Mouse (Mus musculus) midbrain, postnatal 0 days (tissue): ENCODE measurements at regions not wholly inside any gene's neighbourhood (a gene's known extent, or its start where the extent isn't known, plus 50 kb on each side); places are given as distances from the start of the nearest gene placed in this dataset.

ENCODE experiments used
- ATAC-seq: fragments of 200-750 bp; cut with Nextera tagmentation; 2 replicates; pipeline ENCODE4 v1.8.0; 2017; ENCODE audit warnings: moderate number of reproducible peaks, mild to moderate bottlenecking, moderate TSS enrichment, moderate library complexity; ENCODE audit not compliant: low FRiP score
- DNase-seq: peaks from one replicate; pipeline ENCODE4 v3.0.0-alpha.2; 2015; ENCODE audit warnings: low spot score
- H3K27ac ChIP-seq: fragments of 300-500 bp; sonication (generic); 2 replicates; pipeline ENCODE4 v1.5.1; 2014; ENCODE audit warnings: low read depth, mild to moderate bottlenecking, low read length, mixed read lengths
- H3K27me3 ChIP-seq: fragments of 300-500 bp; sonication (generic); 2 replicates; pipeline ENCODE4 v1.6.1; 2014; ENCODE audit warnings: low read length, control low read depth, mixed read lengths; ENCODE audit not compliant: insufficient read depth
- H3K36me3 ChIP-seq: fragments of 300-500 bp; sonication (generic); 2 replicates; pipeline ENCODE4 v1.6.1; 2014; ENCODE audit warnings: low read length, control low read depth, mixed read lengths; ENCODE audit not compliant: insufficient read depth
- H3K4me1 ChIP-seq: fragments of 300-500 bp; sonication (generic); 2 replicates; pipeline ENCODE4 v1.6.1; 2014; ENCODE audit warnings: mild to moderate bottlenecking, control low read depth, antibody characterized with exemption, low read length, mixed read lengths; ENCODE audit not compliant: insufficient read depth
- H3K4me2 ChIP-seq: fragments of 300-500 bp; sonication (generic); 2 replicates; pipeline ENCODE4 v1.6.1; 2014; ENCODE audit warnings: low read depth, mild to moderate bottlenecking, low read length, mixed read lengths; ENCODE audit not compliant: poor library complexity, severe bottlenecking
- H3K4me3 ChIP-seq: fragments of 300-500 bp; sonication (generic); 2 replicates; pipeline ENCODE4 v1.5.1; 2014; ENCODE audit warnings: low read depth, mild to moderate bottlenecking, low read length, moderate library complexity
- H3K9ac ChIP-seq: fragments of 300-500 bp; sonication (generic); replicated peaks from 2 replicates; pipeline ENCODE4 v1.6.1; 2014; ENCODE audit warnings: mild to moderate bottlenecking, low read length, moderate library complexity, mixed read lengths; ENCODE audit not compliant: poor library complexity, severe bottlenecking
- H3K9me3 ChIP-seq: fragments of 300-500 bp; sonication (generic); 2 replicates; pipeline ENCODE4 v1.6.1; 2016; ENCODE audit warnings: low read length, control low read depth
- CTCF ChIP-seq: IDR thresholded peaks from 2 replicates; pipeline ENCODE4 v1.5.1; 2016; ENCODE audit warnings: antibody characterized with exemption, mild to moderate bottlenecking
- WGBS: fragments of 180-500 bp; shearing (Covaris S2); extraction: QIAGEN DNeasy Blood & Tissue Kit; methylation state at CpG from one replicate; pipeline ENCODE4 v1.1.7; 2014; 5-methylcytosine and 5-hydroxymethylcytosine counted together

DNA sequence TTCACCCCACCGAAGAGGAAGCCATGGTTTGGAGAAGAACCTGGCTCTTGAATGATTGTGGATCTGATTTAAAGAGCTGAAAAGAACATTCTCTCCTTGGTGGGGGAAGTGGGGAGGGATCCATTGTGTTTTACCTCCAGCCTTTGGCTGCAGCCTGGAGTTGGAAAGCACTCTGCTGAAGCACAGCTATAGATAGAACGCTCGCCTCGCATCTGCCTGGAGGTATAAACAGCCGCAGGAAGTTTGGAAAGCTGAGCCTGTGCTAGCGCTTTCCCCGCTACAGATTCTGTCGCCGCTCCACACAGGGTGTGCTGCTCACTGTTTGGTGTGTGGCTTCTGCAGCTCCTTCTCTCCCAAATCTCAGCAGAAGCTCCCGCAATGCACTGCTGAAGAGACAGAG is 108.2 kb downstream of the Pdgfra start:
- ATAC-seq = no peak
- DNase-seq = no peak
- WGBS = 80% methylated on average over 10 of the region's 10 CpGs

GRCm38 (mm10) chr5:75266111-75266676 is 114.1 kb downstream of the Pdgfra start:
- Histone ChIP-seq H3K4me3 (no peak overlapping the region), H3K9ac (no peak overlapping the region), H3K27ac (no peak overlapping the region), H3K4me1 (no peaks in the 10 kb centered on the region), H3K36me3 (no peaks in the 10 kb centered on the region), H3K27me3 (no peaks in the 10 kb centered on the region), H3K9me3 (no peaks in the 10 kb centered on the region), H3K4me2 (no peak overlapping the region)
- TF ChIP-seq CTCF = peak; percentile 20; the same call in 1 of the 2 replicates
- DNase-seq (no peak), ATAC-seq (no peak)
- 46% methylated on average over 7 of the region's 7 CpGs for WGBS

More for the DNA sequence above, 108.2 kb downstream of the Pdgfra start:
- no peaks in the 10 kb centered on the region for H3K27me3 ChIP-seq
- H3K9ac ChIP-seq = no peak overlapping the region
- H3K4me3 ChIP-seq = no peak overlapping the region
- H3K4me2 ChIP-seq = no peak overlapping the region
- H3K4me1 ChIP-seq = no peaks in the 10 kb centered on the region
- H3K27ac ChIP-seq = no peak overlapping the region
- no peaks in the 10 kb centered on the region for H3K36me3 ChIP-seq
- no peak for TF ChIP-seq CTCF
- H3K9me3 ChIP-seq = no peaks in the 10 kb centered on the region

- H3K9me3 ChIP-seq = no peaks in the 10 kb centered on the region
- no peak for TF ChIP-seq CTCF
- H3K9ac ChIP-seq = no peak overlapping the region
- no peak for DNase-seq
- no peak overlapping the region for H3K27ac ChIP-seq
- no peaks in the 10 kb centered on the region for H3K27me3 ChIP-seq
- ATAC-seq = no peak
- 78% methylated on average over 4 of the region's 4 CpGs for WGBS
- no peak overlapping the region for H3K4me2 ChIP-seq
- no peaks in the 10 kb centered on the region for H3K36me3 ChIP-seq
- no peak overlapping the region for H3K4me3 ChIP-seq
- H3K4me1 ChIP-seq = no peaks in the 10 kb centered on the region
These were observed 114.8 kb downstream of the Pdgfra start for GRCm38 (mm10) chr5:75266871-75267270.

GRCm38 (mm10) chr5:75267766-75268165 is 115.7 kb downstream of the Pdgfra start:
- Histone ChIP-seq H3K9ac (no peak overlapping the region), H3K4me2 (no peak overlapping the region), H3K27ac (no peak overlapping the region), H3K4me3 (no peak overlapping the region), H3K4me1 (no peaks in the 10 kb centered on the region), H3K9me3 (no peaks in the 10 kb centered on the region), H3K27me3 (no peaks in the 10 kb centered on the region), H3K36me3 (no peaks in the 10 kb centered on the region)
- DNase-seq (no peak), ATAC-seq (no peak)
- 89% methylated on average over 3 of the region's 3 CpGs for WGBS
- no peak for TF ChIP-seq CTCF

DNA sequence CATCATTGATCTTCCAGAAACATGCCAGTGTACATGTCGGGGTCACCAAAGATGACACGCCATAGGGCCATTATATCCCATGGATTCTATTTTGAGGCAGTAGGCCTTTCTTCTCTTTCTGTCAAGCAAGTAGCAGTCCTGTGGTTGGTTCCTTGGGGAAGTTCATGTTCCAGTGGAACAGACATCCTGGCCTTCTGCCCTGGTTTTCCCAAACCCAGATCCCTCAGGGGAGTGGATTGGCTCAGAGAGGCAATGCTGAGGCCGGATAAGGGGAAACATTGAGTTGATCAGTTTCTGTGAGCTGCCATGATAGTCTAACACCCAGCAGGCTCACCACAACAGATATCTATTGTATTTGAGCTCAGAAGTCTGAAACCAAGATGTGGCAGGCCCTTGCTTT is 125.9 kb downstream of the Pdgfra start:
- H3K9me3 ChIP-seq = no peaks in the 10 kb centered on the region
- no peak overlapping the region for H3K4me2 ChIP-seq
- no peaks in the 10 kb centered on the region for H3K4me1 ChIP-seq
- H3K27ac ChIP-seq = no peak overlapping the region
- ATAC-seq (no peak), DNase-seq (no peak)
- no peak for TF ChIP-seq CTCF
- H3K27me3 ChIP-seq = no peaks in the 10 kb centered on the region
- WGBS = 95% methylated on average over 3 of the region's 3 CpGs
- no peaks in the 10 kb centered on the region for H3K36me3 ChIP-seq
- H3K9ac ChIP-seq = no peak overlapping the region
- H3K4me3 ChIP-seq = no peak overlapping the region

DNA sequence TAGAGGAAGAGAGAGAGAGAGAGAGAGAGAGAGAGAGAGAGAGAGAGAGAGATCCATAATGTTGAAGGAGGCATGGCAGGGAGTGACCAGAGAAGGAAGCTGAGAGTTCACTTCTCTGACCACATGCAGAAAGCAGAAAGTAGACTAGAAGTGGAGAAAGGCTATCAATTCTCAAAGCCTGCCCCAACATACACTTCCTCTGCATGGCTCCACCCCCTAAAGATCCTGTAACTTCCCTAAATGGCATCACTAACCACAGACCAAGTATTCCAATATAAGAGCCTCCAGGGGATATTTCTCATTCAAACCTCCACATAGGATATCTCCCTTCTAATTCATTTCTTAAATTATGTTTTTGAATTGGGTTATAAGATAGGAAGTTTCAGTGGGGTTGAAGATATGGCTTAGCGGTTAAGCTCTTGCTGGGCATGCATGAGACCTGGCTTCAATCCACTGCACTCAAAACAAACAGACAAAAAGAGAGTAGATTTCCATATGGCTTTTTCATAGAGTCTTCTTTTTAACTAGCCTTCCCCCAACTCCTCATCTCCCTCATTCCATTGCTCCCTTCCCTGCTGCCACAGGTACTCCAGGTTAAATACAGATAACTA is 127.6 kb downstream of the Pdgfra start:
- no peak overlapping the region for H3K27ac ChIP-seq
- no peak overlapping the region for H3K9ac ChIP-seq
- ATAC-seq (no peak), DNase-seq (no peak)
- 83% methylated on average over 1 of the region's 1 CpGs for WGBS
- H3K9me3 ChIP-seq = no peaks in the 10 kb centered on the region
- no peak overlapping the region for H3K4me3 ChIP-seq
- H3K27me3 ChIP-seq = no peaks in the 10 kb centered on the region
- TF ChIP-seq CTCF = no peak
- no peak overlapping the region for H3K4me2 ChIP-seq
- H3K4me1 ChIP-seq = no peaks in the 10 kb centered on the region
- H3K36me3 ChIP-seq = no peaks in the 10 kb centered on the region
